Mouse (Mus musculus) embryonic fibroblast, embryonic 13.5 days (primary cell): ENCODE results near the gene Fgr. TPM values are rescaled to one million over a fixed set of nuclear protein-coding genes. Genes with fewer than 3 reads are reported as not detected.

Experiments
- H3K27ac ChIP-seq: 2 replicates; pipeline ENCODE4 v1.5.1; 2012; ENCODE audit warnings: low read length, control low read depth, inconsistent platforms; ENCODE audit not compliant: insufficient read depth
- H3K4me1 ChIP-seq: 2 replicates; pipeline ENCODE4 v1.6.1; 2011; ENCODE audit warnings: low read length; ENCODE audit not compliant: control insufficient read depth, insufficient read depth
- H3K4me3 ChIP-seq: 2 replicates; pipeline ENCODE4 v1.5.1; 2011; ENCODE audit warnings: mild to moderate bottlenecking, control low read depth, low read length; ENCODE audit not compliant: insufficient read depth
- CTCF ChIP-seq: IDR thresholded peaks from 2 replicates; pipeline ENCODE4 v1.5.1; 2011; ENCODE audit warnings: mild to moderate bottlenecking, control low read depth, low read length, moderate library complexity, borderline replicate concordance; ENCODE audit not compliant: insufficient read depth
- POLR2A ChIP-seq: IDR thresholded peaks from 2 replicates; pipeline ENCODE4 v1.6.1; 2011; ENCODE audit warnings: low read depth, mild to moderate bottlenecking, control low read depth, low read length, moderate library complexity
- polyA plus RNA-seq: library from polyadenylated mRNA; stranded (reverse); fragments of >200 nt; gene quantifications from 2 replicates; pipeline ENCODE4 v1.2.4, GENCODE M21; 2011; ENCODE audit warnings: low read depth; ENCODE audit not compliant: missing spikeins, insufficient read length

Fgr gene
- polyA plus RNA-seq, 1 experiment: not detected

GRCm38 (mm10) chr4:133049071-133049920, 75.4 kb downstream of the Fgr start:
- Histone ChIP-seq H3K4me3 (no peak overlapping the region), H3K27ac (no peak overlapping the region), H3K4me1 (peaks cover 30% of the 10 kb centered on the region)
- no peak for TF ChIP-seq POLR2A
- TF ChIP-seq CTCF: no peak

GRCm38 (mm10) chr4:133050196-133050836, 76.4 kb downstream of the Fgr start:
- Histone ChIP-seq H3K4me1 (peaks cover 30% of the 10 kb centered on the region), H3K27ac (no peak overlapping the region), H3K4me3 (no peak overlapping the region)
- TF ChIP-seq CTCF (no peak), POLR2A (no peak)

GRCm38 (mm10) chr4:133050837-133051549, 77.1 kb downstream of the Fgr start:
- Histone ChIP-seq H3K4me1 (peaks cover 34% of the 10 kb centered on the region), H3K4me3 (no peak overlapping the region)

GRCm38 (mm10) chr4:133051550-133051865, 77.6 kb downstream of the Fgr start:
- no peak overlapping the region for H3K4me3 ChIP-seq
- H3K4me1 ChIP-seq: peaks cover 32% of the 10 kb centered on the region
- no peak overlapping the region; the same call in 1 of the 2 replicates for H3K27ac ChIP-seq
- TF ChIP-seq POLR2A (no peak), CTCF (no peak)

More at GRCm38 (mm10) chr4:133050837-133051549, 77.1 kb downstream of the Fgr start:
- no peak overlapping the region for H3K27ac ChIP-seq
- TF ChIP-seq CTCF (no peak), POLR2A (no peak)

Other genes starting within 250 kb of the Fgr start
- gene Xkr8, start 241.5 kb upstream of the Fgr start, polyA plus RNA-seq: 5.3 and 10.2 TPM in 2 replicates
- gene Smpdl3b, start 216.8 kb upstream of the Fgr start, polyA plus RNA-seq: 2.7 and 2.9 TPM in 2 replicates
- 16.9 and 20.2 TPM in 2 replicates for gene Rpa2, start 205.8 kb upstream of the Fgr start, polyA plus RNA-seq
- 0.16 TPM in 1 of 2 replicates, not detected in the other for gene Themis2, start 177.7 kb upstream of the Fgr start, polyA plus RNA-seq
- 51.1 and 59.9 TPM in 2 replicates for gene Ppp1r8, start 130.9 kb upstream of the Fgr start, polyA plus RNA-seq
- gene Stx12, start 89.6 kb upstream of the Fgr start, polyA plus RNA-seq: 71.8 and 72.4 TPM in 2 replicates
- gene Fam76a, start 51.5 kb upstream of the Fgr start, polyA plus RNA-seq: 33.5 and 38.8 TPM in 2 replicates
- gene Ahdc1, start 37.2 kb downstream of the Fgr start, polyA plus RNA-seq: 37.5 and 46.0 TPM in 2 replicates
- gene Wasf2, start 156.4 kb downstream of the Fgr start, polyA plus RNA-seq: 101 and 107 TPM in 2 replicates
- not detected in 2 replicates for gene Cd164l2, start 238.0 kb downstream of the Fgr start, polyA plus RNA-seq
- 0.20 TPM in 1 of 2 replicates, not detected in the other for gene Gpr3, start 238.4 kb downstream of the Fgr start, polyA plus RNA-seq